Mouse (Mus musculus) testis, adult 2 months (tissue): ENCODE data around the gene Igsf9. TPM values are rescaled to one million over a fixed set of nuclear protein-coding genes. Genes with fewer than 3 reads are reported as not detected.

ENCODE experiments used
- H3K27ac ChIP-seq: fragments of 200-500 bp; 2 replicates; pipeline ENCODE4 v1.5.1; 2012; ENCODE audit warnings: low read depth, low read length; ENCODE audit not compliant: control insufficient read depth, insufficient read depth
- H3K27me3 ChIP-seq: fragments of 200-500 bp; 2 replicates; pipeline ENCODE4 v1.6.1; 2012; ENCODE audit warnings: mild to moderate bottlenecking, low read length, moderate library complexity; ENCODE audit not compliant: control insufficient read depth, insufficient read depth
- H3K36me3 ChIP-seq: fragments of 200-500 bp; 2 replicates; pipeline ENCODE4 v1.6.1; 2012; ENCODE audit warnings: mild to moderate bottlenecking, low read length; ENCODE audit not compliant: control insufficient read depth, insufficient read depth
- H3K4me1 ChIP-seq: fragments of 200-500 bp; 2 replicates; pipeline ENCODE4 v1.6.1; 2012; ENCODE audit warnings: low read length; ENCODE audit not compliant: control insufficient read depth, insufficient read depth
- H3K4me3 ChIP-seq: fragments of 200-500 bp; 2 replicates; pipeline ENCODE4 v1.5.1; 2012; ENCODE audit warnings: low read depth, mild to moderate bottlenecking, low read length, moderate library complexity, mixed read lengths; ENCODE audit not compliant: control insufficient read depth
- CTCF ChIP-seq: fragments of 200-500 bp; IDR thresholded peaks from 2 replicates; pipeline ENCODE4 v1.5.1; 2012; ENCODE audit warnings: low read depth, mild to moderate bottlenecking, inconsistent platforms, low read length, moderate library complexity; ENCODE audit not compliant: control insufficient read depth, insufficient read depth, insufficient replicate concordance
- POLR2A ChIP-seq: fragments of 200-500 bp; IDR thresholded peaks from 2 replicates; pipeline ENCODE4 v1.6.1; 2012; ENCODE audit warnings: low read depth, mild to moderate bottlenecking, inconsistent platforms, low read length, moderate library complexity; ENCODE audit not compliant: control insufficient read depth
- polyA plus RNA-seq: library from polyadenylated mRNA; depleted of rRNA; stranded (reverse); fragments of >200 nt; gene quantifications from 2 replicates; pipeline ENCODE4 v1.2.3, GENCODE M21; 2012

Igsf9 gene
- polyA plus RNA-seq, 1 experiment: 66.1 TPM

DNA sequence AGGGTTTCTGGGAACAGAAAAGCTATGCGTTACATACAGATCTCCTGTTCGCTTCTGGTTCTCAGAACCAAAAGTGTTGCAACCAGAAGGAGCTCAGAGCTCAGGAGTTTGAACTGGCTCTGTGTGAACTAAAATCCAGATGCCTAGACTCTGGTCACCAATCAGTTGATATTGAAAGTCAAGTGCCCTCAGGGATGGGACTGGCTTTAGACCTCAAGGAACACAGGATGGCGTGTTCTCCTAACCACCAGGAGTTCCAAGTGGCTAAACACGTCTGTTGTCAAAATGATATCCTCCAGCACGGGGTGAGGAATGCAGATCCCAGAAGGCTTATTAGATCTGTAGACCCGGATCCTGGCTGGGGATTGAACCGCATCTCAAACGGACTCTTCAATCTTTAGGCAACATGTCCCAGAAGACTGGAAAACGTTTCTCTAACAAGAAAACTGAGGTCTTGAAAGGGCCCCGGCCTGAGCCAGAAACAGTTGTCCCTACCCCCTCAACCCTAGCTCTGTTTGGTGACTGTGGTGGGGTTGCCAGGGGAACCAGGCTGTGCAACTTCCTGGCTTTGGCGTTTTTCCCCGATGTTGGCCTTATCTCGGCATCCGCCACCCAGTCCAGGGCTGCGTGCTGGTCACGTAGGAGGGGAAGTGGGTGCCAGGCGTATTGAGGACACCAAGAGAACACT lies 32.1 kb downstream of the Igsf9 start:
- Histone ChIP-seq H3K27ac (peak overlapping the region; percentile 32), H3K4me1 (peaks cover 16% of the 10 kb centered on the region), H3K27me3 (no peaks in the 10 kb centered on the region), H3K36me3 (no peaks in the 10 kb centered on the region), H3K4me3 (no peak overlapping the region)
- TF ChIP-seq CTCF (no peak), POLR2A (no peak)

DNA sequence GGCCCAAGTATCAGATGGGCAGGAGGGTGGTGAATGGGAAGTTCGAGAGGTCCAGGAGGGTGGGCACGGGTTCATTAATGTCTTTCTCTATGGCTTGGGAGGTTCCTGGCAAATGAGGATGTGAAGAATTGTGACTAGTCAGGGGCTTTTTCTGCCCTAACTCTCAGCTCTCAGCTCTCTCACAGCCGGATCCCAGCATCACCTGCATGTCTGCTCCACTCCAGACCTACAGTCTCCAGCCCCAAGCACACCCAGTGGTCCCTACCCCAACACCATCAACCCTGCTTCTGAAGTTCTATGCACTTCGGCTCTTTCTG lies 32.6 kb downstream of the Igsf9 start:
- Histone ChIP-seq H3K27ac (peak overlapping the region; percentile 43; the same call in 1 of the 2 replicates), H3K27me3 (no peaks in the 10 kb centered on the region), H3K36me3 (no peaks in the 10 kb centered on the region), H3K4me3 (no peak overlapping the region), H3K4me1 (peaks cover 16% of the 10 kb centered on the region)
- TF ChIP-seq CTCF: no peak
- no peak for TF ChIP-seq POLR2A

DNA sequence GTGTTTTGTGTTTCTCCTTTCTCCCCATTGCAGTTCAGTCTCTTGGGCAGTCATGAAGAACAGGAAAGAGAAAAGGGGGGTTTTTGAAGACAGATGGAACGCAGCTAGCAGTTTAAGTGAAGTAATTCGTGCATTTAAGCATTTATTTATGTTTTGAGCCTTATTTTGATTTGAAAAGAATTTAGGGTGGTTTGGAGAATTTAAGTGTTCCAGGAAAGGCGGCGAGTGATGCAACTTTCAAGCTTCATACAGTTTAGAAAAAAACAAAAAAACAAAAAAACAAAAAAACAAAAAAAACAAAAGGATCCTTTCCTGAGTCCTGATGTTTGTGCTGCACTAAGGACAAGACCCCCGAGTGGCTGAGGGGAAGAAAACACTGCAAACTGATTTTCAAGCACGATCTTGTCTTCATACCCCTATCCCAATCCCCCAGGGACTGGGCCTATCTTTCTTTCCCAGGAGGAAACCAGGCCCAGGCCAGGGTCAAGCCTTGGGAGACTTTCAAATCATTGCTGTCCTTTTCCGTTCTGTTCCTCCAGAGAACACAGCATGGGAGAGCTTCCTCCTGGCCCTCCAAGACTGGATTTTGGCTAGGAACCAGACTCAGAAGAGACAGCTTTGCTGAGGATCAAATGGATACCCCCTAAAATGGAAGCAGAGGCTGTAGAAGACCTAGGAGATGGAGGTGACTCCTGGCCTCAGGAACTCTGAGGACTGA lies 33.1 kb downstream of the Igsf9 start:
- H3K27ac ChIP-seq: peak overlapping the region; percentile 43; the same call in 1 of the 2 replicates
- no peak for TF ChIP-seq POLR2A
- no peak for TF ChIP-seq CTCF

DNA sequence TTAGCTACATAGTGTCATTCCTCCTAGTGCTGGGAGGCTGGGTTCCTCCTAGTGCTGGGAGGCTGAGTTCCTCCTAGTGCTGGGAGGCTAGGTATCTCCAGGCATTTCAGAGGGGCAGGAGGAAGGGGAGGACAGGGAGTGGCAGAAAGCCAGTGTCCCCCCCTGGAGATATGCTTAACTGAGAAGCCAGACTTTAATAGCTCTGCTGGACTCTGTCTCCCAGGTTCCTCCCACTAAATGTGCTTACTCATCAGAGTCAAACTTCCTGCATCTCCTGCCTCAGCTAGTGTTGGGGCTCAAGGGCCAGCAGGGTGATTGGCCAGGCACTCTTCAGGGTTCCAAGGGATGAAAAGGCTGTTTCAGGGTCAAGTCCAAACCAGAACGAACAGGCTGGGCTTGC lies 33.8 kb downstream of the Igsf9 start:
- no peak for TF ChIP-seq POLR2A
- TF ChIP-seq CTCF: no peak
- peaks cover 15% of the 10 kb centered on the region for H3K4me1 ChIP-seq
- no peak overlapping the region for H3K4me3 ChIP-seq
- H3K36me3 ChIP-seq: no peaks in the 10 kb centered on the region
- no peak overlapping the region for H3K27ac ChIP-seq
- H3K27me3 ChIP-seq: no peaks in the 10 kb centered on the region

More for the DNA sequence above, 33.1 kb downstream of the Igsf9 start:
- H3K4me1 ChIP-seq: peaks cover 16% of the 10 kb centered on the region
- H3K4me3 ChIP-seq: no peak overlapping the region
- H3K36me3 ChIP-seq: no peaks in the 10 kb centered on the region
- H3K27me3 ChIP-seq: no peaks in the 10 kb centered on the region

DNA sequence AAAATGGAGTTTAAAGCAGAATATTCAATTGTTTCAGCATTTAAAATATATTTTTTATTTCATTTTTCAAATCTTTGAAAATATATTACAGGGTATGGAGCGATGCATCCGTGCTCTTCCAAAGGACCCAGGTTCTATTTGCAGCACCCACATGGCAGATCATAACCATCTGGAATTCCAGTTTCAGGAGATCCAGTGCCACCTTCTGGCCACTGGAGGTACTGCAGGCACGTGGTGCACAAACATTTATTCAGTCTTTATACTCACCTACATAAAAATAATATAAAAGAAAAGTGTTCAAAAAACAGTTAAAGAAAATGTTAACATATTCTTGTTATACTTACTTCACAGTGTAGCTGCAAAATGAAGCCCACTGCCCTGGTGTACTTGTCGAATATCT lies 36.4 kb downstream of the Igsf9 start:
- no peaks in the 10 kb centered on the region for H3K27me3 ChIP-seq
- H3K36me3 ChIP-seq: no peaks in the 10 kb centered on the region
- H3K4me1 ChIP-seq: peaks cover 18% of the 10 kb centered on the region
- TF ChIP-seq CTCF (peak; percentile 85; the same call in 1 of the 2 replicates), POLR2A (no peak)
- H3K27ac ChIP-seq: no peak overlapping the region
- H3K4me3 ChIP-seq: no peak overlapping the region

DNA sequence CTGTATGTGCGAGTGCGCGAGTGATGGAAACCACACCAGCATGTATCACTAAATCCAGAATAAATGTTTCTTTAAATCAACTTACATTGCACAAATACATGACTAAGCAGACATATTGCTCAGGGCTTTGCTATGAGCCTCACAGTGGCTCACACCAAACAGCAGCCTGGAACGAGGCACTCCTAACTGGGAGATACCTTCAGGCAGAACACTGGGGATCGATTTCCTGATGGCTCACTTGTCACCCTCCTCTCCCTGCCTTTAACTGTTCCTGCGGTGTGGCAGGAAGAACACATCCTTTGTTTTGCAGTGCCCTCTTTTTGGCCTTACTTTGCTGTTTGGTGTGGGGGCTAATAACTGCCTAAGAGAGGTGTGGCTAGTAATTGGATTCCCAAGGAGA lies 38.1 kb downstream of the Igsf9 start:
- Histone ChIP-seq H3K4me1 (peaks cover 8% of the 10 kb centered on the region), H3K36me3 (no peaks in the 10 kb centered on the region), H3K4me3 (no peak overlapping the region), H3K27ac (no peak overlapping the region), H3K27me3 (no peaks in the 10 kb centered on the region)
- no peak for TF ChIP-seq POLR2A
- no peak for TF ChIP-seq CTCF

DNA sequence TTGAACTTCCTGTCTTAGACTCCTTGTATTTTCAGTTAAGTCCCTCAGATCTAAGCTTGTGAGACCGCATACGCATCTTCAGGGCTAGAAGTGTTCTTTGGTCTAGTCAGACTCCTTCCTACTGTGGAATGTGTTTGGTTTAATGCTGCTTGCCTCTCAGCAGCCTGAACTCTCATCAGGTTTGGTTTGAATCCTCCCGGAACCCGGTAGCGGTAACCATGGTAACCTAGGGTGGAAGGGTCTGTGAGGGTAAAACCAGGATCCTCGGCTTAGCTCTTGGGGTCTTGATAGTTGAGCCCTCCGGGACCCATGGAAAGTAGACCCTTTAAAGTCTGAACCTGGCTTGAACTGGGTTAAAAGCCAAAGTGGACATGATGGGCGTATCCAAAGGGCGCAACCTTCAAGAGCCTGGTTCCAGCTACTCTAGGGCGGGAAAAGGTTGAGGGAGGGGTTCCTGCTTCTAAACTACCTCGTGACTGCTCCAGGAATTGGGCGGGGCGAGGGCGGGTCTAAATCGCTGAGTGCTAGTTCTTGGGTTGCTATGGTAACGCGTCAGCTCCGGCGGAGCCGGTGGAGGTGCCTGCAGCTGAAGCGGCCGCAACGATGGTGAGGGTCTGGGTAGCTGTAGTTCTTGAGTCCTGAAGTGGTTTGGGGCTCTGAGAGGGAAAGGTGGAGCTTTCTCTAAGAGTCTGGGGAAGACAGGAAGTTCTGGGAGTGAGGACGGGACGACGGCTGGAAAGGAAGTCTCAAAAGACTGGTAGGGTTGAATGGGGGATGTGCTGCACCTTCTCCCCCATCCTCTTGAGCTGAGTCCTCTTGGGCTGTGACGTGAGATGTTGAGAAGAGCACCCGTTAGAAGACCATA lies 39.2 kb downstream of the Igsf9 start, which contains the start of gene Cfap45:
Gene Cfap45 (plus strand): TSS at position 226 of the 865 bp plus-strand sequence.
- H3K27ac ChIP-seq: peak within 1 kb of the TSS; percentile 76
- H3K27me3 ChIP-seq: no peaks in the 10 kb centered on the region
- no peaks in the 10 kb centered on the region for H3K36me3 ChIP-seq
- H3K4me1 ChIP-seq: peaks cover 10% of the 10 kb centered on the region
- peak within 1 kb of the TSS; percentile 88 for H3K4me3 ChIP-seq
- TF ChIP-seq CTCF (no peak), POLR2A (peak; percentile 75)
